Mouse (Mus musculus) brain, embryonic 18.5 days (tissue): ENCODE data around the gene Pde3a.

Experiments
- DNase-seq: peaks from one replicate; pipeline ENCODE4 v3.0.0-alpha.2; 2012; ENCODE audit warnings: low read depth, low spot score

Gene Pde3a

GRCm38 (mm10) chr6:141403943-141404342 is 154.9 kb downstream of the Pde3a start:
- no peak for DNase-seq

- no peak for DNase-seq
These were observed 155.6 kb downstream of the Pde3a start for GRCm38 (mm10) chr6:141404649-141405048.

DNA sequence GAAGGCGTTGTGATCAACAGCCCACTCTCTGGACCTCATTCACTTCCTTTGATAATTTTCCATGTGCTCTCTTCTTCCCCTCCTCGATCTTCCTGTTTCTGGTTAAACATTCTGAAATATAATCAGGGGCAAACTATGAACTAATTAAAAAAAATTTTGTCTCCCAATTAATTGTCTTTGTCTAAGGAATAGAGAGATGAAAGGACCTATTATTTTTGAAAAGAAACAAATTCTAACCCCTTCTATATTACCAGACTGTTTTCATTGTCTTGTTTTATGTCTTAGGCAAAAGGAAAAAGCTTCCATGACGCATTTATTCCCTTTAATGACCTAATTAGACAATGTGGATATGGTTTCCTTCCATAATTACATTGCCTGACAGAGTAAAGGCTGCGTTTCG is 156.4 kb downstream of the Pde3a start:
- no peak for DNase-seq

GRCm38 (mm10) chr6:141408758-141409157 is 159.7 kb downstream of the Pde3a start:
- no peak for DNase-seq

DNA sequence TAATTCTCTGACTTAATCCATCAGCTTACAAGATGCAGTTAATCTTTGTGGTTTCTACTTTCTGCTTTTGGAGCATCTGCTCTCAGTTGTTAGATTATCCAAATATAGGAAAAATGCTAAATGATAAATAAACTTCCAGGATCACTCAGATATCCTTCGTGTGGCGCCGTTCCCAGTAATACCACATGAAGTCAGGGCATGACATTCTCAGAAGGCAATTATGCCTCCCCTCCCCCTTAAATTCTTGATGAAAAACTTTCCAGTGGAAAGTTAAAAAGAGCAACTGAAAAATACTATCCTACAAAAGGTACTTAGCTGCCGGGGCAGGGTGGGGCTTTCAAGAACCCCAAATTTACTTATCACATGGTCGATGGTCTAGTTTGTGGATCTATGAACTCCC is 161.8 kb downstream of the Pde3a start:
- DNase-seq, result no peak

- DNase-seq, result no peak
These were observed 176.0 kb downstream of the Pde3a start for GRCm38 (mm10) chr6:141425114-141425513.

DNA sequence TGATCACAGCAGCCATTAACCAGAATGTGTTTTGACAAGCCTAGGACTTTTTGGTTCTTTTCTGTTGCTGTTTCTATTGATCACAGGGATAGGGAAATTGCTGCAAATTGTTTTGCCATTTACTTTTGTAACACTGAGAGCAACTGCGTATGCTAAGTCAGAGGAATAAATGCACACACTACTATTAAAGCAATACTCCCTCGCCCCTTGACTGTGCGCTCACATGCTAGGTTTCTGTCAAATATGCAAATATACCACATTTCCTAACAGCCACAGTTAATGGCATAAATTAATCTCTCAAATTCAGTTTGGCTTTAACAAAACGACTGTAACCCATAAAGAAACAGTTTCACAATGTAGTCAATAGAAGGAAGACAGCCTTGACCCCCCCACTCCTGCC is 179.5 kb downstream of the Pde3a start:
- no peak for DNase-seq

DNA sequence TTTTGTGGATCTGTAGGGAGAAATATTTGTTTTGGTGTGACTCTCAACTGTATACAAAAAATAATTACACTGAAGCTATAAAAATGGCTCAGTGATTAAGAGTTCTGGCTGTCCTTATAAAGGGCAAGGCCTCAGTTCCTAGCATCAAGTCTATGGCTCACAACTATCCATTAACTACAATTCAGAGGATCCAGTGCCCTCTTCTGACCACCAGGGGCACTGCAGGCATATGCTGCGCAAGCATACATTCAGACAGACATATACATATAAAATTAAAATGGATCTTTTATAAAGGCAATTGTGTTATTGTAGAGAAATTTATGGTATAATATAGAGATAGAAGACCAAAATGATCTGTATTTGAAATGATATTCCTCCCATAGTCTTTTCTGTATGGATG is 181.1 kb downstream of the Pde3a start:
- no peak for DNase-seq

- DNase-seq, result no peak
These were observed 183.4 kb downstream of the Pde3a start for GRCm38 (mm10) chr6:141432271-141432974.

DNA sequence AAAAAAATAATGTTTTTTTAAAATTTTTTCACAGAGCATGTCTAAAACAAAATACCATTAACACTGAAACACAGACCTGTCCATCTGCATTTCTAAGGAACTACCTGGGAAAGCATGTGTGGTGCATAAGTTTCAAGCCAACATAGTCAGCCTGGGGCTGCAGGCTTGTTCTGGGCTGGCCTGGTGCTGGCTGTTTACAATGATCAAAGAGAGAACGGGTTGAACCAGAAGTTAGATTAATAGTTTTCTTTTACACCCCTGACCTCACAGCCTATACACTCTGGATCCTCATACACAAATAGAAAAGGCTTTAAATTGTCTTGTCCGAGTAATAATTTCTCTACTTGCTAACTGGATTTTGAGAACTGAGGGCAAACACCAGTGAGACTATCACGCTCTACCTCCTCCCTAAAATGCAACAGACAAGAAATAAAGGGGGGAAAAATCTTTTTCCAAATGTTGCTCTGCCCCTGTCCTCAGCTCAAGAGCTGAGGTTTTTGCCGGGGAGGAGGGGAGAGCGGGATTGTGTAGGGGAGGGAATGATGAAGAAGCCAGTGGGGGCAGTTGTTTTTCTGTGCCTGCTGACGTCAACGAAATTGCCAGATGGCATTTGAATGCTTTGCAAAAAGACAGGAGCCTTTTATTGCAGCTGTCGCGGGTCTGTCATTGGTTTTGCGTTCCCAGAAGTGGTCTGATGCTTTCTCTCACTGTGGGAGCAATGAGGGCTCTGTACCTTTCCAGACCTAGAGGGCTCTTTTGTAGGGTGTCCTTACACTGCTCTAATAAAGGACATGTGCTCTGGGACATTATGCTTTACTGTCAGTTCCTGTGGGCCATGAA is 185.1 kb downstream of the Pde3a start:
- peak; percentile 43 for DNase-seq

- no peak for DNase-seq
These were observed 186.1 kb downstream of the Pde3a start for GRCm38 (mm10) chr6:141435160-141435559.

GRCm38 (mm10) chr6:141439965-141440364 is 190.9 kb downstream of the Pde3a start:
- DNase-seq, result no peak

- peak; percentile 55 for DNase-seq
These were observed 198.5 kb downstream of the Pde3a start for GRCm38 (mm10) chr6:141447547-141447946.

- DNase-seq, result no peak
These were observed 199.8 kb downstream of the Pde3a start for GRCm38 (mm10) chr6:141448886-141449285.

GRCm38 (mm10) chr6:141455335-141455734 is 206.3 kb downstream of the Pde3a start:
- no peak for DNase-seq

DNA sequence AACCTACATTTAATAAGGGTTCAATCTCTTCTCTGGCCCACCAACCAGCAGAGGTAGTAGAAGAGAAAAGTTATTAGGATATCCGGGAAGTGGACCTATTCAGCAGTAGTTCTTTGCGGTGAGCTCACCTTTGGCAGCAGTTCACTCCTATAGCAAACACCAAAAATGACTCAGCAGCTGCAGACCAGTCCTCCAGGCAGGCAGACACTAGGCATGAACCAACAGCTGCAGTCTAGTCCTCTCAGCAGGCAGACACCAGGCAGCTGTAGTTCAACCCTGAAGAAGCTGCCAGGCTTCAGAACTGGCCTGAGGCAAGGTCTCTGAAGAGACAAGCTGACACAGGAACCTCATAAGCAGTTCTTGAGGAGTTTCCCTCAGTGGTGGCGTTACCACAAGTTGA is 207.5 kb downstream of the Pde3a start:
- DNase-seq, result no peak

GRCm38 (mm10) chr6:141470251-141470650 is 221.2 kb downstream of the Pde3a start:
- DNase-seq, result no peak

GRCm38 (mm10) chr6:141474223-141474622 is 225.2 kb downstream of the Pde3a start:
- DNase-seq, result no peak

DNA sequence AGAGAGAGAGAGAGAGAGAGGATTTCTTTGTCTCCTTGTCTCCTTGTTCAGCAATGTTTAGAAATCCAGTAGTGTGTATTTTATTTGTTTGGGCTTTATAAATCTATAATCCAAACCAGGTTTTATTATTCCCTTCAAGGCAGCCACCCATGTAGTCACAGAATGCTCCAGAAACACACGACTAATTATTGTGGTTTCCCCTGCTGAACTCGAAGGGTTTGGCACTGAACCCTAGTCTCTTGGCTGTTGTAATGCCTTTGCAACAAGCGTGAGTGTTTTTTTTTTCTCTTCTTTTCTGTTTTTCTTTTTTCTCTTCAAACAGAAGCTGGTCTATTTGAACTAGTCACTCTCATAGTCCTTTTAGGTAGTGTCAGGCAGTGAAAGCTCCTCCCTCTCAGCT is 225.6 kb downstream of the Pde3a start:
- DNase-seq, result no peak

GRCm38 (mm10) chr6:141485302-141486021 is 236.4 kb downstream of the Pde3a start:
- DNase-seq, result no peak

- DNase-seq, result peak; percentile 32
These were observed 238.2 kb downstream of the Pde3a start for GRCm38 (mm10) chr6:141487266-141487665.

- DNase-seq, result no peak
These were observed 239.6 kb downstream of the Pde3a start for GRCm38 (mm10) chr6:141488619-141489018.
